Mouse (Mus musculus) intestine, postnatal 0 days (tissue): ENCODE results near the gene Unc93b1. TPM values are rescaled to one million over a fixed set of nuclear protein-coding genes. Genes with fewer than 3 reads are reported as not detected.

Experiments
- ATAC-seq: fragments of 200-750 bp; cut with Nextera tagmentation; 2 replicates; pipeline ENCODE4 v1.8.0; 2017; ENCODE audit warnings: mild to moderate bottlenecking, moderate TSS enrichment, moderate library complexity
- H3K27ac ChIP-seq: fragments of 300-500 bp; sonication (generic); 2 replicates; pipeline ENCODE4 v1.5.1; 2014; ENCODE audit warnings: mild to moderate bottlenecking, low read depth, low read length, moderate library complexity
- H3K27me3 ChIP-seq: fragments of 300-500 bp; sonication (generic); replicated peaks from 2 replicates; pipeline ENCODE4 v1.6.1; 2014; ENCODE audit warnings: low read length, mixed read lengths; ENCODE audit not compliant: control insufficient read depth, insufficient read depth
- H3K36me3 ChIP-seq: fragments of 300-500 bp; sonication (generic); 2 replicates; pipeline ENCODE4 v1.6.1; 2014; ENCODE audit warnings: mild to moderate bottlenecking, moderate library complexity; ENCODE audit not compliant: control insufficient read depth, insufficient read depth
- H3K4me1 ChIP-seq: fragments of 300-500 bp; sonication (generic); replicated peaks from 2 replicates; pipeline ENCODE4 v1.6.1; 2014; ENCODE audit warnings: antibody characterized with exemption, low read length, mixed read lengths; ENCODE audit not compliant: control insufficient read depth, insufficient read depth
- H3K4me2 ChIP-seq: fragments of 300-500 bp; sonication (generic); replicated peaks from 2 replicates; pipeline ENCODE4 v1.6.1; 2014; ENCODE audit warnings: low read depth, mild to moderate bottlenecking, moderate library complexity
- H3K4me3 ChIP-seq: fragments of 300-500 bp; sonication (generic); 2 replicates; pipeline ENCODE4 v1.5.1; 2014; ENCODE audit warnings: low read depth, low read length
- H3K9ac ChIP-seq: fragments of 300-500 bp; sonication (generic); 2 replicates; pipeline ENCODE4 v1.6.1; 2014; ENCODE audit warnings: mild to moderate bottlenecking, low read depth, low read length
- H3K9me3 ChIP-seq: fragments of 300-500 bp; sonication (generic); 2 replicates; pipeline ENCODE4 v1.6.1; 2016; ENCODE audit warnings: mixed run types; ENCODE audit not compliant: control insufficient read depth
- CTCF ChIP-seq: sonication (generic); IDR thresholded peaks from 2 replicates; pipeline ENCODE4 v1.5.1; 2016; ENCODE audit warnings: low read depth, mild to moderate bottlenecking, control low read depth, antibody characterized with exemption, moderate library complexity
- WGBS: fragments of 180-500 bp; shearing (Covaris S2); extraction: QIAGEN DNeasy Blood & Tissue Kit; methylation state at CpG from one replicate; pipeline ENCODE4 v1.1.7; 2014; 5-methylcytosine and 5-hydroxymethylcytosine counted together
- polyA plus RNA-seq: library from polyadenylated mRNA; unstranded; fragments of >200 nt; fragmentation: Nextera tagmentation; extraction: Ambion mirVana; gene quantifications from 2 replicates; pipeline ENCODE4 v1.2.1, GENCODE M21; 2015

Gene Unc93b1
- polyA plus RNA-seq, 1 experiment from 2014 or later: 28.3 TPM

DNA sequence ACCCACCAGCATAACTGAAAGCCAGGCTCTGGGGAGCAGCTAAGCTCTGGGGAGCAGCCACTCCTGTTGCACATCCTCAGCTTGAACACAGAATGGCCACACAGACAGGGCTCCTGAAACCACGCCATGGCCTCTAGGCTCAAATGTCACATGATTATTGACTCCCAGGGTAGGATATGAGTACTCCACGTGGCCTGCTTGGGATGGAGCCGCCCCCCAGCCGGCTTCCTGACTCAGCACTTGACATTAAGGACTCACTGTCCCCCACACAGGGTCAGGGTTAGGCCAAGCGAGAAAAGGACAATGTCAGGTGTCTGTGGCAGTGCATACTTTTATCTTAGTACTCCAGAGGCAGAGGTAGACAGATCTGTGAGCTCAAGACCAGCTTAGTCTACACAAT lies 24.8 kb upstream of the Unc93b1 start:
- 62% methylated on average over 5 of the region's 5 CpGs for WGBS
- H3K36me3 ChIP-seq: peaks cover 23% of the 10 kb centered on the region
- 0 out of 2 replicates have a peak, but pooled peaks cover 22% of the 10 kb centered on the region for H3K4me1 ChIP-seq
- no peak overlapping the region for H3K4me2 ChIP-seq
- H3K4me3 ChIP-seq: no peak overlapping the region
- H3K9ac ChIP-seq: no peak overlapping the region
- H3K27me3 ChIP-seq: no peaks in the 10 kb centered on the region
- no peaks in the 10 kb centered on the region for H3K9me3 ChIP-seq
- TF ChIP-seq CTCF: no peak
- no peak overlapping the region for H3K27ac ChIP-seq
- ATAC-seq: no peak

GRCm38 (mm10) chr19:3912337-3913204 lies 22.4 kb upstream of the Unc93b1 start, which contains the start of gene Ndufs8:
Ndufs8 (minus strand) TSS chr19:3912774.
- H3K27ac ChIP-seq: peak within 1 kb of the TSS; percentile 73

DNA sequence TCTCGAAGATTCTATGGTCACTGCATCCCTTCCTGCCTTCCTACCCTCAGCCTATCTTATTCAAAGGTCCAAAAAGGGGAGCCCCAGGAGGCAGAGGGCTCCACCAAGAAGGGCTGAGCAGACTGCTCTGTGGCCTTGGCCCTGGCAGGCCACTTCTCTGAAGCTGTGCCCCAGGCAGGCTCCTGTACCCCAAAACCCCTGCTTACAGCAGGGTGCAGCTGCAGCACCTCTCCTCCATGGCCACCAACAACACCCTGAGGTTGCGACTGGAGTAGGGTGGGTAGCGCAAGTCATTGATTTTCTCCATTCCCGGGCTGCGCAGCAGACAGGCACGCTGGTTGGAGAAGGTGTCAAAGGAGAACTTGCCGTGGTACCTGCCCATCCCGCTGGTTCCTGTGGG lies 21.3 kb upstream of the Unc93b1 start:
- WGBS: 78% methylated on average over 8 of the region's 8 CpGs

More at GRCm38 (mm10) chr19:3912337-3913204, 22.4 kb upstream of the Unc93b1 start, which contains the start of gene Ndufs8:
- H3K36me3 ChIP-seq: peaks cover 23% of the 10 kb centered on the region
- 0 out of 2 replicates have a peak, but pooled peaks cover 18% of the 10 kb centered on the region for H3K4me1 ChIP-seq
- under 1% methylated on average over 43 of the region's 43 CpGs for WGBS
- peak within 1 kb of the TSS; percentile 57 for H3K9ac ChIP-seq
- H3K9me3 ChIP-seq: no peaks in the 10 kb centered on the region
- peak within 1 kb of the TSS; percentile 65 for H3K4me3 ChIP-seq
- H3K4me2 ChIP-seq: peak within 1 kb of the TSS; percentile 77
- peak; percentile 96 for ATAC-seq
- peak; percentile 36 for TF ChIP-seq CTCF
- no peaks in the 10 kb centered on the region for H3K27me3 ChIP-seq

GRCm38 (mm10) chr19:3914535-3914934 lies 20.5 kb upstream of the Unc93b1 start:
- Histone ChIP-seq H3K4me3 (no peak overlapping the region), H3K27ac (no peak overlapping the region), H3K9me3 (no peaks in the 10 kb centered on the region), H3K4me1 (0 out of 2 replicates have a peak, but pooled peaks cover 10% of the 10 kb centered on the region), H3K9ac (no peak overlapping the region), H3K36me3 (peaks cover 20% of the 10 kb centered on the region), H3K27me3 (no peaks in the 10 kb centered on the region), H3K4me2 (no peak overlapping the region)
- no peak for ATAC-seq
- 92% methylated on average over 5 of the region's 5 CpGs for WGBS
- TF ChIP-seq CTCF: no peak

More for the DNA sequence above, 21.3 kb upstream of the Unc93b1 start:
- H3K4me2 ChIP-seq: peak overlapping the region; percentile 77
- TF ChIP-seq CTCF: no peak
- peaks cover 23% of the 10 kb centered on the region for H3K36me3 ChIP-seq
- H3K4me3 ChIP-seq: peak overlapping the region; percentile 65
- H3K27ac ChIP-seq: 0 out of 2 replicates have a peak overlapping the region, but pooled peaks have one; percentile 64
- H3K4me1 ChIP-seq: 0 out of 2 replicates have a peak, but pooled peaks cover 13% of the 10 kb centered on the region
- no peak for ATAC-seq
- H3K9ac ChIP-seq: 0 out of 2 replicates have a peak overlapping the region, but pooled peaks have one; percentile 57
- H3K9me3 ChIP-seq: no peaks in the 10 kb centered on the region
- H3K27me3 ChIP-seq: no peaks in the 10 kb centered on the region

- no peaks in the 10 kb centered on the region for H3K27me3 ChIP-seq
- no peaks in the 10 kb centered on the region for H3K9me3 ChIP-seq
- no peak overlapping the region for H3K4me3 ChIP-seq
- 0 out of 2 replicates have a peak, but pooled peaks cover 7% of the 10 kb centered on the region for H3K4me1 ChIP-seq
- no peaks in the 10 kb centered on the region for H3K36me3 ChIP-seq
- no peak overlapping the region for H3K27ac ChIP-seq
- no peak for TF ChIP-seq CTCF
- H3K9ac ChIP-seq: no peak overlapping the region
- H3K4me2 ChIP-seq: no peak overlapping the region
- WGBS: 69% methylated on average over 11 of the region's 11 CpGs
- no peak for ATAC-seq
These were observed 18.3 kb upstream of the Unc93b1 start for GRCm38 (mm10) chr19:3916727-3917126.

- 0 out of 2 replicates have a peak, but pooled peaks cover 3% of the 10 kb centered on the region for H3K4me1 ChIP-seq
- H3K36me3 ChIP-seq: no peaks in the 10 kb centered on the region
- no peak for TF ChIP-seq CTCF
- H3K4me3 ChIP-seq: no peak overlapping the region
- no peak for ATAC-seq
- no peak overlapping the region for H3K9ac ChIP-seq
- H3K27me3 ChIP-seq: no peaks in the 10 kb centered on the region
- H3K9me3 ChIP-seq: no peaks in the 10 kb centered on the region
- H3K27ac ChIP-seq: no peak overlapping the region
- no peak overlapping the region for H3K4me2 ChIP-seq
These were observed 15.1 kb upstream of the Unc93b1 start for GRCm38 (mm10) chr19:3919928-3920327.
